Mouse (Mus musculus): Measurements from ENCODE around the gene Rpain. TPM values are rescaled to one million over a fixed set of nuclear protein-coding genes. Genes with fewer than 3 reads are reported as not detected.

The Rpain gene
- polyA plus RNA-seq, 1 experiment = 49.5 TPM

GRCm38 (mm10) chr11:71017051-71017450, 47.0 kb downstream of the Rpain start:
- H3K36me3 ChIP-seq (ENCODE audit: control insufficient read depth, insufficient read depth, low read length, poor library complexity, severe bottlenecking) = peaks cover 27% of the 10 kb centered on the region
- H3K27ac ChIP-seq (ENCODE audit: insufficient read depth, low read length) = no peak overlapping the region
- no peaks in the 10 kb centered on the region for H3K9me3 ChIP-seq (replicated peaks; ENCODE audit: control insufficient read depth, insufficient read depth, low read length, poor library complexity, severe bottlenecking)
- TF ChIP-seq POLR2A (IDR thresholded peaks at IDR 0.05; ENCODE audit: insufficient read depth, low read length) (no peak), CTCF (IDR thresholded peaks at IDR 0.05; ENCODE audit: low read depth, low read length) (no peak), EP300 (IDR thresholded peaks at IDR 0.05; ENCODE audit: insufficient read depth, low read depth, low read length) (no peak)
- H3K9ac ChIP-seq (ENCODE audit: low read depth, poor library complexity, severe bottlenecking) = no peak overlapping the region
- H3K27me3 ChIP-seq (ENCODE audit: control insufficient read depth, insufficient read depth, low read length, poor library complexity, severe bottlenecking) = no peaks in the 10 kb centered on the region
- no peak overlapping the region for H3K4me3 ChIP-seq (ENCODE audit: low read depth, low read length)
- H3K4me1 ChIP-seq (ENCODE audit: control insufficient read depth, insufficient read depth, low read length) = no peaks in the 10 kb centered on the region

- TF ChIP-seq POLR2A (IDR thresholded peaks at IDR 0.05; ENCODE audit: insufficient read depth, low read length) (no peak), CTCF (IDR thresholded peaks at IDR 0.05; ENCODE audit: low read depth, low read length) (no peak), EP300 (IDR thresholded peaks at IDR 0.05; ENCODE audit: insufficient read depth, low read depth, low read length) (no peak)
- Histone ChIP-seq H3K9me3 (replicated peaks; ENCODE audit: control insufficient read depth, insufficient read depth, low read length, poor library complexity, severe bottlenecking) (no peaks in the 10 kb centered on the region), H3K27ac (ENCODE audit: insufficient read depth, low read length) (no peak overlapping the region), H3K4me3 (ENCODE audit: low read depth, low read length) (peak overlapping the region; percentile 95), H3K9ac (ENCODE audit: low read depth, poor library complexity, severe bottlenecking) (peak overlapping the region; percentile 70), H3K4me1 (ENCODE audit: control insufficient read depth, insufficient read depth, low read length) (no peaks in the 10 kb centered on the region), H3K36me3 (ENCODE audit: control insufficient read depth, insufficient read depth, low read length, poor library complexity, severe bottlenecking) (peaks cover 32% of the 10 kb centered on the region), H3K27me3 (ENCODE audit: control insufficient read depth, insufficient read depth, low read length, poor library complexity, severe bottlenecking) (no peaks in the 10 kb centered on the region)
Measured at GRCm38 (mm10) chr11:71018416-71019200, 48.6 kb downstream of the Rpain start.

GRCm38 (mm10) chr11:71019201-71020068, 49.4 kb downstream of the Rpain start, which contains the start of the genes Mis12 and Derl2:
TSS of gene Mis12 (plus strand) at chr11:71019611.
TSS of gene Derl2 (minus strand) at chr11:71019841.
- Histone ChIP-seq H3K27me3 (ENCODE audit: control insufficient read depth, insufficient read depth, low read length, poor library complexity, severe bottlenecking) (no peaks in the 10 kb centered on the region), H3K4me3 (ENCODE audit: low read depth, low read length) (peak within 1 kb of the TSS; percentile 95), H3K36me3 (ENCODE audit: control insufficient read depth, insufficient read depth, low read length, poor library complexity, severe bottlenecking) (peaks cover 31% of the 10 kb centered on the region), H3K9ac (ENCODE audit: low read depth, poor library complexity, severe bottlenecking) (peak within 1 kb of the TSS; percentile 80), H3K27ac (ENCODE audit: insufficient read depth, low read length) (peak within 1 kb of the TSS; percentile 73), H3K9me3 (replicated peaks; ENCODE audit: control insufficient read depth, insufficient read depth, low read length, poor library complexity, severe bottlenecking) (no peaks in the 10 kb centered on the region), H3K4me1 (ENCODE audit: control insufficient read depth, insufficient read depth, low read length) (no peaks in the 10 kb centered on the region)
- TF ChIP-seq POLR2A (IDR thresholded peaks at IDR 0.05; ENCODE audit: insufficient read depth, low read length) (peak; percentile 78), CTCF (IDR thresholded peaks at IDR 0.05; ENCODE audit: low read depth, low read length) (no peak), EP300 (IDR thresholded peaks at IDR 0.05; ENCODE audit: insufficient read depth, low read depth, low read length) (no peak)

Other genes starting within 250 kb of the Rpain start
- gene Zfp3, start 206.0 kb upstream of the Rpain start, polyA plus RNA-seq (2011; ENCODE audit: insufficient read depth, insufficient read length, low read depth, missing spikeins) = 3.3 and 3.6 TPM in 2 replicates
- gene Scimp, start 157.6 kb upstream of the Rpain start, polyA plus RNA-seq (2011; ENCODE audit: insufficient read depth, insufficient read length, low read depth, missing spikeins) = not detected in 2 replicates
- gene Rabep1, start 125.4 kb upstream of the Rpain start, polyA plus RNA-seq (2011; ENCODE audit: insufficient read depth, insufficient read length, low read depth, missing spikeins) = 46.4 and 50.9 TPM in 2 replicates
- gene Nup88, start 240 bp upstream of the Rpain start, polyA plus RNA-seq (2011; ENCODE audit: insufficient read depth, insufficient read length, low read depth, missing spikeins) = 219 and 227 TPM in 2 replicates
- gene C1qbp, start 12.8 kb downstream of the Rpain start, polyA plus RNA-seq (2011; ENCODE audit: insufficient read depth, insufficient read length, low read depth, missing spikeins) = 398 and 407 TPM in 2 replicates
- gene Dhx33, start 34.2 kb downstream of the Rpain start, polyA plus RNA-seq (2011; ENCODE audit: insufficient read depth, insufficient read length, low read depth, missing spikeins) = 32.3 and 32.8 TPM in 2 replicates
- 35.6 and 36.7 TPM in 2 replicates for gene Mis12, start 49.4 kb downstream of the Rpain start, polyA plus RNA-seq (2011; ENCODE audit: insufficient read depth, insufficient read length, low read depth, missing spikeins)
- 31.8 and 32.4 TPM in 2 replicates for gene Derl2, start 49.6 kb downstream of the Rpain start, polyA plus RNA-seq (2011; ENCODE audit: insufficient read depth, insufficient read length, low read depth, missing spikeins)
- gene 6330403K07Rik, start 63.3 kb downstream of the Rpain start, polyA plus RNA-seq (2011; ENCODE audit: insufficient read depth, insufficient read length, low read depth, missing spikeins) = 3.7 and 4.3 TPM in 2 replicates
- not detected in 2 replicates for gene Nlrp1a, start 174.5 kb downstream of the Rpain start, polyA plus RNA-seq (2011; ENCODE audit: insufficient read depth, insufficient read length, low read depth, missing spikeins)

Measured in ES-Bruce4 (cell line).